Mouse (Mus musculus): ENCODE data around the gene Gm525. TPM values are rescaled to one million over a fixed set of nuclear protein-coding genes. Genes with fewer than 3 reads are reported as not detected.

Gm525 gene
- polyA plus RNA-seq, 1 experiment from 2014 or later = not detected

Other genes with a start within 250 kb of the Gm525 start
- gene Akap1, start 209.3 kb upstream of the Gm525 start, polyA plus RNA-seq (2018) = 4.9 to 14.0 TPM (median 5.7 TPM) in 3 replicates
- gene Scpep1, start 118.4 kb upstream of the Gm525 start, polyA plus RNA-seq (2018) = 284 to 556 TPM (median 477 TPM) in 3 replicates
- not detected in 3 replicates for gene Elobl, start 106.9 kb upstream of the Gm525 start, polyA plus RNA-seq (2018)
- 5.1 to 8.0 TPM (median 5.6 TPM) in 3 replicates for gene Coil, start 103.6 kb upstream of the Gm525 start, polyA plus RNA-seq (2018)
- gene Trim25, start 74.5 kb upstream of the Gm525 start, polyA plus RNA-seq (2018) = 66.7 to 127 TPM (median 117 TPM) in 3 replicates
- 3.6 to 6.2 TPM (median 4.9 TPM) in 3 replicates for gene Dgke, start 7.0 kb upstream of the Gm525 start, polyA plus RNA-seq (2018)
- gene Nog, start 228.5 kb downstream of the Gm525 start, polyA plus RNA-seq (2018) = not detected in 3 replicates